8 mouse cellular contexts compared by ENCODE assay signal in genomic region chr13:23521703-23522102, GRCm38 (mm10). TPM values are rescaled to one million over a fixed set of nuclear protein-coding genes. Genes with fewer than 3 reads are reported as not detected.
A peak's percentile ranks its signal among the peaks of the same experiment; 100 is the strongest.
DNase-seq lines count a peak whose midpoint lies in the region; ATAC-seq lines count a peak whose summit lies in the region.

No protein-coding gene starts in this region.

- WGBS in hindbrain, embryonic 13.5 days, result 1% methylated on average over 14 of the region's 14 CpGs

- DNase-seq in ES-CJ7 (ENCODE audit: low read depth, low spot score), result peak; percentile 90
- DNase-seq in c-Kit-negative CD71-positive TER-119-positive erythroid progenitor cells, embryonic 14.5 days (ENCODE audit: low read depth, low spot score), result peak; percentile 65
- peak; percentile 85 to 87 for DNase-seq in frontal cortex, postnatal 36 days (ENCODE audit: low spot score in 2 of 2)
- DNase-seq in layer of hippocampus, postnatal 14 days (ENCODE audit: low spot score in 2 of 2), result peak; percentile 62 to 83
- peak; percentile 84 for DNase-seq in lung, postnatal 10 days
- peak; percentile 49 for DNase-seq in right cerebral cortex, postnatal 25 days

- ATAC-seq in hindbrain, embryonic 13.5 days (ENCODE audit: low FRiP score), result no peak
- ATAC-seq in activated CD4-positive, CD25-positive, alpha-beta regulatory T cell, adult 4 months, result no peak

- H3K9me3 ChIP-seq in hindbrain, embryonic 13.5 days, result no peaks in the 10 kb centered on the region

- H3K27ac ChIP-seq in hindbrain, embryonic 13.5 days, result no peak overlapping the region

- no peaks in the 10 kb centered on the region for H3K27me3 ChIP-seq in hindbrain, embryonic 13.5 days

- no peak overlapping the region for H3K9ac ChIP-seq in hindbrain, embryonic 13.5 days

- 0 out of 2 replicates have a peak overlapping the region, but pooled peaks have one; percentile 2 for H3K4me3 ChIP-seq in hindbrain, embryonic 13.5 days

- no peaks in the 10 kb centered on the region for H3K36me3 ChIP-seq in hindbrain, embryonic 13.5 days

- peaks cover 11% of the 10 kb centered on the region for H3K4me1 ChIP-seq in hindbrain, embryonic 13.5 days (replicated peaks)

- H3K4me2 ChIP-seq in hindbrain, embryonic 13.5 days, result peak overlapping the region; percentile 15

RNA-seq across cellular contexts. Expression of gene Hist1h4h, which starts 9.1 kb away (rescaled TPM):
- polyA plus RNA-seq in hindbrain, embryonic 13.5 days (2015; fragmentation: Nextera tagmentation; extraction: Ambion mirVana), result 4.2 and 5.7 TPM in 2 replicates
- 100 to 1,000 TPM; 253 to 315 TPM for total RNA-seq in layer of hippocampus, postnatal 14 days (2021)
- polyA plus RNA-seq in activated CD4-positive, CD25-positive, alpha-beta regulatory T cell, adult 4 months (2017; shearing (Covaris generic)), result 1 to 10 TPM; 2.7 to 3.2 TPM

RNA-seq across cellular contexts. Expression of gene Hist1h2af, which starts 12.0 kb away (rescaled TPM):
- 2.4 TPM in 1 of 2 replicates, not detected in the other for polyA plus RNA-seq in hindbrain, embryonic 13.5 days (2015; fragmentation: Nextera tagmentation; extraction: Ambion mirVana)
- total RNA-seq in layer of hippocampus, postnatal 14 days (2021), result 10 to 100 TPM; 23.4 to 33.5 TPM
- not detected for polyA plus RNA-seq in activated CD4-positive, CD25-positive, alpha-beta regulatory T cell, adult 4 months (2017; shearing (Covaris generic))

RNA-seq across cellular contexts. Expression of gene Hist1h3g, which starts 13.5 kb away (rescaled TPM):
- 1.8 and 3.0 TPM in 2 replicates for polyA plus RNA-seq in hindbrain, embryonic 13.5 days (2015; fragmentation: Nextera tagmentation; extraction: Ambion mirVana)
- total RNA-seq in layer of hippocampus, postnatal 14 days (2021), result 10 to 100 TPM in 1 of 2 experiments, 1 to 10 TPM in 1; 3.7 to 12.5 TPM
- polyA plus RNA-seq in activated CD4-positive, CD25-positive, alpha-beta regulatory T cell, adult 4 months (2017; shearing (Covaris generic)), result 1 to 10 TPM in 1 of 2 experiments, not detected in 1; 1.1 TPM

RNA-seq across cellular contexts. Expression of gene Hist1h2bh, which starts 21.5 kb away (rescaled TPM):
- polyA plus RNA-seq in hindbrain, embryonic 13.5 days (2015; fragmentation: Nextera tagmentation; extraction: Ambion mirVana), result 0.29 TPM in 1 of 2 replicates, not detected in the other
- total RNA-seq in layer of hippocampus, postnatal 14 days (2021), result 1 to 10 TPM; 1.2 to 1.9 TPM
- under 1 TPM in 1 of 2 experiments, not detected in 1; 0.38 TPM for polyA plus RNA-seq in activated CD4-positive, CD25-positive, alpha-beta regulatory T cell, adult 4 months (2017; shearing (Covaris generic))

RNA-seq across cellular contexts. Expression of gene Hist1h3f, which starts 22.1 kb away (rescaled TPM):
- polyA plus RNA-seq in hindbrain, embryonic 13.5 days (2015; fragmentation: Nextera tagmentation; extraction: Ambion mirVana), result 0.38 TPM in 1 of 2 replicates, not detected in the other
- 10 to 100 TPM; 19.7 to 24.2 TPM for total RNA-seq in layer of hippocampus, postnatal 14 days (2021)
- 1 to 10 TPM in 1 of 2 experiments, not detected in 1; 1.1 TPM for polyA plus RNA-seq in activated CD4-positive, CD25-positive, alpha-beta regulatory T cell, adult 4 months (2017; shearing (Covaris generic))
